8 mouse cellular contexts compared by ENCODE assay signal in genomic region chr9:59353253-59353639, GRCm38 (mm10). TPM values are rescaled to one million over a fixed set of nuclear protein-coding genes. Genes with fewer than 3 reads are reported as not detected.
DNase-seq lines count a peak whose midpoint lies in the region; ATAC-seq lines count a peak whose summit lies in the region.

TSS of gene Bbs4 (minus strand) at chr9:59353508.

- no peaks in the 10 kb centered on the region for H3K9me3 ChIP-seq in intestine, embryonic 14.5 days (ENCODE audit: control insufficient read depth, low read length)

- intact Hi-C loops in gastrocnemius, postnatal 14 days (cut with DNase I; ENCODE audit: low total_unique reads): no loop called here
- intact Hi-C loops in left cerebral cortex, postnatal 14 days (cut with DNase I): no loop called here

- peak; percentile 90 for DNase-seq in adipocyte (ENCODE audit: low spot score)
- peak; percentile 97 for DNase-seq in embryo, embryonic 10 days (ENCODE audit: low spot score)
- DNase-seq in gastrocnemius, postnatal 14 days: peak; percentile 94
- peak; percentile 93 for DNase-seq in intestine, embryonic 14.5 days (ENCODE audit: low spot score)
- peak; percentile 76 to 89 for DNase-seq in left cerebral cortex, postnatal 14 days (ENCODE audit: low spot score in 2 of 2)
- peak; percentile 94 for DNase-seq in mesoderm, embryonic 11.5 days (ENCODE audit: low read depth, low spot score)
- peak; percentile 79 to 81 for DNase-seq in right cerebral cortex, postnatal 36 days (ENCODE audit: low spot score in 2 of 2)
- DNase-seq in yolk sac, embryonic 10.5 days (ENCODE audit: low spot score): peak; percentile 94

- peak within 1 kb of the TSS; percentile 71 for H3K4me2 ChIP-seq in intestine, embryonic 14.5 days (ENCODE audit: low read length)

- peak within 1 kb of the TSS; percentile 55 for H3K9ac ChIP-seq in intestine, embryonic 14.5 days (ENCODE audit: low read length)

- peak within 1 kb of the TSS; percentile 45 for H3K4me3 ChIP-seq in intestine, embryonic 14.5 days (ENCODE audit: low read depth, low read length)

- peak within 1 kb of the TSS; percentile 22 for H3K27ac ChIP-seq in intestine, embryonic 14.5 days (ENCODE audit: low read depth)

- no peaks in the 10 kb centered on the region for H3K4me1 ChIP-seq in intestine, embryonic 14.5 days (replicated peaks; ENCODE audit: control insufficient read depth, insufficient read depth, low read length)

- H3K36me3 ChIP-seq in intestine, embryonic 14.5 days (ENCODE audit: control insufficient read depth, insufficient read depth, low read length): no peaks in the 10 kb centered on the region

- no peaks in the 10 kb centered on the region for H3K27me3 ChIP-seq in intestine, embryonic 14.5 days (replicated peaks; ENCODE audit: control insufficient read depth, insufficient read depth, low read length)

- ATAC-seq in intestine, embryonic 14.5 days (replicated peaks; ENCODE audit: low FRiP score, low TSS enrichment, low read depth): peak; percentile 91

- under 1% methylated on average over 30 of the region's 32 CpGs for WGBS in intestine, embryonic 14.5 days

RNA-seq across cellular contexts. Expression of gene Bbs4, which starts in this region (rescaled TPM):
- 1 to 10 TPM; 3.0 to 3.6 TPM for total RNA-seq in gastrocnemius, postnatal 14 days (2021)
- 11.5 and 12.0 TPM in 2 replicates for polyA plus RNA-seq in intestine, embryonic 14.5 days (2014; fragmentation: Nextera tagmentation; extraction: Ambion mirVana)
- total RNA-seq in left cerebral cortex, postnatal 14 days (2021): 10 to 100 TPM; 38.0 to 44.1 TPM

Comparison
In these comparisons a context has a peak if more than half of its experiments do, and no peak if none do; other contexts are left out.
1. Peak in every context shown above with its lines: DNase-seq, ATAC-seq, H3K4me3 ChIP-seq and H3K27ac ChIP-seq.
2. RNA of gene Bbs4 (total RNA-seq): 38.0 to 44.1 TPM in left cerebral cortex, postnatal 14 days; 3.0 to 3.6 TPM in gastrocnemius, postnatal 14 days; every median in the first group is over 4 times any median in the second.